Mouse (Mus musculus): ENCODE results near the gene Hoxd10. TPM values are rescaled to one million over a fixed set of nuclear protein-coding genes. Genes with fewer than 3 reads are reported as not detected.

Gene Hoxd10
- not detected in 2 replicates for polyA plus RNA-seq (2015; fragmentation: Nextera tagmentation; extraction: Ambion mirVana)

- no peaks in the 10 kb centered on the region for H3K9me3 ChIP-seq (replicated peaks)
- no peak within 1 kb of the TSS for H3K4me3 ChIP-seq (replicated peaks)
- H3K4me1 ChIP-seq (replicated peaks), result no peaks in the 10 kb centered on the region
- no peaks in the 10 kb centered on the region for H3K36me3 ChIP-seq (replicated peaks)
- no peak within 1 kb of the TSS for H3K4me2 ChIP-seq
- WGBS (ENCODE audit: insufficient replicate concordance), result 2% methylated on average over 56 of the region's 56 CpGs
- H3K27me3 ChIP-seq, result peaks cover 100% of the 10 kb centered on the region
- H3K27ac ChIP-seq (replicated peaks), result no peak within 1 kb of the TSS
- H3K9ac ChIP-seq, result no peak within 1 kb of the TSS
- no peak for ATAC-seq (ENCODE audit: insufficient read depth)
Measured at GRCm38 (mm10) chr2:74691022-74691951, at the start of gene Hoxd10. TSS of gene Hoxd10 (plus strand) at chr2:74691924.

DNA sequence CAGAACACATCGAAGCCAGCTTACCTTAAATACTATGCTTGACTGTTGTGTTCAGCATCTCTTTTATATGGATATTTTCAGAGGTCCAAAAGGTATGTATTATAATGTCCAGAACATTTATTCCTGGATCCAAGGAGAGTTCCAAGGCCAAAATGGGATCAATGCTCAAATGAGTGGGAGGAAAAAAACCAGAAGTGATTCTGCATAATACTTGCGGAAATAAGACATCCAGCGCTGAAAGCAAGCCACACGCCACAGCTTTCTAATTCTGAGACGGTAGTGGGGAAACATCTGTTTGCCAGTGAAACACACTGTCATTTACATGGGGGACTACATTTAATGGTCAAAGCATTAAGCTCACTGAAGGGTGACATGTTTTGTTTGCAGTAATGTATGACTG lies 49.3 kb upstream of the Hoxd10 start:
- no peak overlapping the region for H3K4me2 ChIP-seq
- H3K27ac ChIP-seq (replicated peaks), result no peak overlapping the region
- no peaks in the 10 kb centered on the region for H3K36me3 ChIP-seq (replicated peaks)
- no peak overlapping the region for H3K4me3 ChIP-seq (replicated peaks)
- no peak for ATAC-seq (ENCODE audit: insufficient read depth)
- H3K27me3 ChIP-seq, result peaks cover 37% of the 10 kb centered on the region
- WGBS (ENCODE audit: insufficient replicate concordance), result 48% methylated on average over 5 of the region's 5 CpGs
- H3K9ac ChIP-seq, result no peak overlapping the region
- H3K4me1 ChIP-seq (replicated peaks), result no peaks in the 10 kb centered on the region
- no peaks in the 10 kb centered on the region for H3K9me3 ChIP-seq (replicated peaks)

GRCm38 (mm10) chr2:74645631-74646030 lies 46.1 kb upstream of the Hoxd10 start:
- Histone ChIP-seq H3K27me3 (peaks cover 69% of the 10 kb centered on the region), H3K9me3 (replicated peaks) (no peaks in the 10 kb centered on the region), H3K9ac (no peak overlapping the region), H3K4me3 (replicated peaks) (no peak overlapping the region), H3K4me1 (replicated peaks) (no peaks in the 10 kb centered on the region), H3K36me3 (replicated peaks) (no peaks in the 10 kb centered on the region), H3K27ac (replicated peaks) (no peak overlapping the region), H3K4me2 (no peak overlapping the region)
- WGBS (ENCODE audit: insufficient replicate concordance), result 60% methylated on average over 3 of the region's 3 CpGs
- no peak for ATAC-seq (ENCODE audit: insufficient read depth)

DNA sequence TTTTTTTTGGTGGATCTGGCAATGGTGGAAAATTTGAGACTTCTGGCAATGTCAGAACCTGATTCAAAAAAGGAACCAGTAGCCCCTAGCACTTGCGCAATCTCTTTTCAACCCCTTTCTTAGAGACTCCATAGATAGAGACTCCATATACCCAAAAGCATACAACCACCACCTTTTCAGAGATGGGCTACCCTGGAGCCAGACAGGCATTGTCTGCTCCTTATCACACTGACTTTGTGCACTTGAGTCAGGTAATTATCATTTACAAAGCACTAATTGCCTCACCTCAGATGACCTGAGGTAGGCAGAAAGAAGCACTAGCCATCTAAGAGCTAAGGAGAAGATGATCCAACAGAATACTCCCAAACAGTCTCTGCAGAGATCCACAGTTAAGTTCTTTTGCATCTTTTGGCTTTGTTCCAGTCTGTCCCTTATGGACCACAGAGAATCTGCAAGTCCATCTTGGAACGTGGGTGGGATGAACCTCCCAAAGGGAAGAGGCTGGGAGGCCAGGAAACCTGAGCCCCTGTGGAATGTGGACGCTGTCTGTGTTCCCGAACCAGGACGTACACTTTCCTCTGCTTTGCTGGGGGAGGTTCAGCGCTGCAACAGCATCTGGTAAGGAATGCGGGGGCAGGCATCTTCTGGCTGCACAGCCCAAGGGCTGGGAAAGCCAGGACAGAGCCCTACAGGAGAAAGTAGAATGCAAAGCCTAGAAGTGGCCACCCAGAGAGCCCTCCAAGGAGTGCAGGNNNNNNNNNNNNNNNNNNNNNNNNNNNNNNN lies 44.5 kb upstream of the Hoxd10 start:
- H3K36me3 ChIP-seq (replicated peaks), result no peaks in the 10 kb centered on the region
- 15% methylated on average over 7 of the region's 7 CpGs for WGBS (ENCODE audit: insufficient replicate concordance)
- no peak for ATAC-seq (ENCODE audit: insufficient read depth)
- no peak overlapping the region for H3K9ac ChIP-seq
- H3K27me3 ChIP-seq, result peaks cover 85% of the 10 kb centered on the region
- H3K4me2 ChIP-seq, result no peak overlapping the region
- no peaks in the 10 kb centered on the region for H3K9me3 ChIP-seq (replicated peaks)
- no peaks in the 10 kb centered on the region for H3K4me1 ChIP-seq (replicated peaks)
- no peak overlapping the region for H3K4me3 ChIP-seq (replicated peaks)
- H3K27ac ChIP-seq (replicated peaks), result no peak overlapping the region

- no peak for ATAC-seq (ENCODE audit: insufficient read depth)
- Histone ChIP-seq H3K9ac (no peak overlapping the region), H3K9me3 (replicated peaks) (no peaks in the 10 kb centered on the region), H3K27ac (replicated peaks) (no peak overlapping the region), H3K4me1 (replicated peaks) (peaks cover 9% of the 10 kb centered on the region), H3K4me3 (replicated peaks) (no peak overlapping the region), H3K4me2 (no peak overlapping the region), H3K36me3 (replicated peaks) (no peaks in the 10 kb centered on the region), H3K27me3 (peaks cover 92% of the 10 kb centered on the region)
- WGBS (ENCODE audit: insufficient replicate concordance), result 26% methylated on average over 2 of the region's 2 CpGs
Measured at GRCm38 (mm10) chr2:74652996-74653340, 38.8 kb upstream of the Hoxd10 start.

DNA sequence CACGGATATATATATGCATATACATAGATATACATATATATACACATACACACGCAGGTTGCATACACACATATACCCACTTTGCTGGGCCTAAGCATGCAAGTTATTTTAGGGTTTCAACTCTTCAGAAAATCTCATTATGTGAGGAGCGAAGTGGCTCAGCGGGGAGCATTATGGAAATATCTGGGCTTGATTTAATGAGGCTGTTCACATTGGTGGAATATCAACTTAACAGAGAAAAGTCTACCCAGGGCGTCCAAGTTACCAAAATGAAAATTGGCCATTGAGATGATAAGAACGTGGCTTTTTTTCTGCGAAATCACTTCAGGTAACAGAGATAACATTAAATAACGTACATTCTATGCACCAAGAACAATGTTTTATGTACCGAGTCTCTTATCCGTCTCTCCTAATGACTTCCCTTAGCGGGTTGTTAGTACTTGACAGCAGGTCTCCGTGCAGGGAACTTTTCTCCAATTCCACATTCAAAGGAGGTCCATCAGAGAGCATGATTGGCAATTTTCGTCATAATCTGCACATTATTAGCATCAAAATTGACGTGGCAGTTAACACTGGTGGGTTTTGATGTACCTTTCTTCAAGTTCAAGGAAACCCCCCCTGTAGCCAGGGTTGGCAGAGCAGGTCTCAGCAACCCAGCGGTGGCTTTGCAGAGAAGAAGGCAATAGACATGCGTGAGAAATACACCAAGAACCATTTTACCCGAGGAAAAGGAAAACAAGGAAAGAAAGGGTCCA lies 37.8 kb upstream of the Hoxd10 start:
- no peak for ATAC-seq (ENCODE audit: insufficient read depth)
- Histone ChIP-seq H3K9ac (no peak overlapping the region), H3K27me3 (peaks cover 92% of the 10 kb centered on the region), H3K27ac (replicated peaks) (no peak overlapping the region), H3K36me3 (replicated peaks) (no peaks in the 10 kb centered on the region), H3K4me2 (no peak overlapping the region), H3K4me1 (replicated peaks) (peaks cover 9% of the 10 kb centered on the region), H3K9me3 (replicated peaks) (no peaks in the 10 kb centered on the region), H3K4me3 (replicated peaks) (no peak overlapping the region)
- WGBS (ENCODE audit: insufficient replicate concordance), result 9% methylated on average over 17 of the region's 17 CpGs

DNA sequence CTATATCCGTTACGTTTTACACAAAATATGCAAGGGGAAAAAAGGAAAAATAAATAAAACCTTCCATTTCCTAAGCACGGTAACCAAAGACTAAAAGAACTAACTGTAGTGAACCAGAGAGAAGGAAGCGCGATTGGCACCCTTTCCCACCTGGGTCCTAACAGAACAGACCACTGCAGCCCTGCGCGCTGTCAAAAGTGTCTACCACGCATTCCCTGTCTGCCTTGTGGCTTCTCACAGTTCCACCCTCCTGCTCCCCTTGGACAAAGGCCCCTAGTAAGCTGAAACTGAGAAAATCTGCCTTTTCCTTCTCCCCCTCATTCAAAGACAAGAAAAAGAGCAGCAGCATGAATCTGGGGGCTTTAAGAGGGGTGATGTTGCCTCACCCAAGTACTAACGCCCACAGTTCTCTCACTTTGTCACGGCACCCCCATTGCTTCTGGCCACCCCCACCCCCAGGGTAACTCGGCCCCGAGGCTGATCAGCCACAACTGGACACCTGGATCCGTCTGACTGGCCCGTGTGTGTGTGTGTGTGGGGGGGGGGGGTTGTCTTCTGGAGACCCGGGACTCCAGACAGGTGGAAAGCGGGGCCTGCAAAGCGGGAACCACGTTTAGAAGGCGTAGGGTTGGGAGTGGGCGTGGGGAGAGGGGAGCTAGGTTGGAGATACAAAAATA lies 36.8 kb upstream of the Hoxd10 start:
- Histone ChIP-seq H3K27me3 (peaks cover 92% of the 10 kb centered on the region), H3K4me1 (replicated peaks) (peaks cover 9% of the 10 kb centered on the region), H3K27ac (replicated peaks) (no peak overlapping the region), H3K36me3 (replicated peaks) (no peaks in the 10 kb centered on the region), H3K9me3 (replicated peaks) (no peaks in the 10 kb centered on the region), H3K4me3 (replicated peaks) (no peak overlapping the region), H3K9ac (no peak overlapping the region), H3K4me2 (peak overlapping the region; percentile 49; the same call in 1 of the 2 replicates)
- no peak for ATAC-seq (ENCODE audit: insufficient read depth)
- WGBS (ENCODE audit: insufficient replicate concordance), result 11% methylated on average over 19 of the region's 20 CpGs

- Histone ChIP-seq H3K4me2 (peak overlapping the region; percentile 49), H3K4me1 (replicated peaks) (peaks cover 9% of the 10 kb centered on the region), H3K27ac (replicated peaks) (no peak overlapping the region), H3K9ac (no peak overlapping the region), H3K9me3 (replicated peaks) (no peaks in the 10 kb centered on the region), H3K36me3 (replicated peaks) (no peaks in the 10 kb centered on the region), H3K27me3 (peaks cover 92% of the 10 kb centered on the region), H3K4me3 (replicated peaks) (peak overlapping the region; percentile 38)
- WGBS (ENCODE audit: insufficient replicate concordance), result 2% methylated on average over 38 of the region's 47 CpGs
- ATAC-seq (ENCODE audit: insufficient read depth), result no peak
Measured at GRCm38 (mm10) chr2:74655420-74655781, 36.3 kb upstream of the Hoxd10 start.

DNA sequence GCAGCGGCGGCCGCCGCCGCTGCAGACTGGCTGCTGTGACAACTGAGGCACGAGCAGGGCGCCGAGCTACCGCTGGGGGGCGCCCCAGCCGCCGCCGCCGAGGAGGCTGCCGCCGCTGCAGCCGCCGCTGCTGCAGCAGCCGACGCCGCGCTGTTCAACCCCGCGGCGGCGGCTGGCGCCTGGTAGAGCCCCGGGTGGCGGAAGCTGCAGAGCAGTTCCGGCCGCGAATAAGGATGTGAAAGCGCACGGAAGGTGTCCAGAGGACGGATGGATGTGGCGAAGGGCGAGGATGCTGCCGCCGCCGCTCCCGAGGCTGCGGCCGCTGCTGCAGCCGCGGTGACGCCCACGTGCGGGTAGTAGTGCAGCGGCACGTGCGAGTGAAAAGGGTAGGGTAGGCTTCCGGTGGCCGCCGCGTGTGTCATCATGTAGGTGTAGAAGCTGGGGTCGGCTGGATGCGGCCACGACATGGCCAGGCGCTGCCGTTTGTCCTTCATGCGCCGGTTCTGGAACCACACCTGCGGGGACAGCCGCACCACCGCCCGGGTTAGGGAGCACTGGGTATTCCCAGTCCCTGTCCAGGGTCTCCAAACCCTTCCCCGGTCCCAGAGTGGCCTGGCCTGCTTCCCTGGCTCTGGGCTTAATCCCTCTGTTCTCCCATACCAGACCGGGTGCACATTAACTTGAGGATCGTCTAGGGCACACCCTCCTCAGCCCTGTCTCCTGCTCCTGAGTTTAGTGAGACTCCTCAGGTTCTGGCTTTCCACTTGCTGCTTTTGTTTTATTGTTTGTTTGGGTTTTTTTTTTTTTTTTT lies 35.7 kb upstream of the Hoxd10 start:
- no peak overlapping the region for H3K9ac ChIP-seq

DNA sequence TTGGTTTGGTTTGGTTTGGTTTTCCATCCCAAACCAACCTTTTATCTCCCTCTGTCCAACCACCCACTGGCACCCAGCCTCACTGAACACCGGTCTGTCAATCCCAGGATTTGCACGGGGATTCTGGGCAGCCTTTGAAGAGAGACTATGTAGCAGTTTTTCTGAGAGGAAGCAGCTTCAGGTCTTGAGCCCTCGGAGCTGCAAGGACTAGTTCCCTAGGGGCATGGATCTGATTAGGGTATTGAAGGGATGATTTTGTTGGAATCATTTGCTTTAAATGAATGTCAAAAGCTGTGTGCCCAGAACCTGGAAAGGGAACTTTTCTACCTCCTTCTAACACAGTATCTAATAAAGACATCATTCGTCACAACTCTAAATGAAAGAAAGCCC lies 35.1 kb upstream of the Hoxd10 start:
- Histone ChIP-seq H3K4me3 (replicated peaks) (no peak overlapping the region), H3K36me3 (replicated peaks) (no peaks in the 10 kb centered on the region), H3K4me2 (no peak overlapping the region), H3K27me3 (peaks cover 92% of the 10 kb centered on the region), H3K9me3 (replicated peaks) (no peaks in the 10 kb centered on the region), H3K9ac (no peak overlapping the region), H3K4me1 (replicated peaks) (peaks cover 9% of the 10 kb centered on the region), H3K27ac (replicated peaks) (no peak overlapping the region)
- ATAC-seq (ENCODE audit: insufficient read depth), result no peak
- WGBS (ENCODE audit: insufficient replicate concordance), result 5% methylated on average over 4 of the region's 4 CpGs

More for the DNA sequence above, 35.7 kb upstream of the Hoxd10 start:
- Histone ChIP-seq H3K4me3 (replicated peaks) (peak overlapping the region; percentile 38), H3K4me1 (replicated peaks) (peaks cover 9% of the 10 kb centered on the region), H3K4me2 (peak overlapping the region; percentile 49), H3K27me3 (peaks cover 92% of the 10 kb centered on the region), H3K9me3 (replicated peaks) (no peaks in the 10 kb centered on the region), H3K36me3 (replicated peaks) (no peaks in the 10 kb centered on the region), H3K27ac (replicated peaks) (no peak overlapping the region)
- no peak for ATAC-seq (ENCODE audit: insufficient read depth)
- WGBS (ENCODE audit: insufficient replicate concordance), result 2% methylated on average over 68 of the region's 69 CpGs
